Mouse (Mus musculus) embryo, embryonic 11.5 days (tissue): ENCODE data around the gene Klf5.

Experiments used
- DNase-seq: peaks from one replicate; pipeline ENCODE4 v3.0.0-alpha.2; 2012; ENCODE audit warnings: low read depth, low spot score

The Klf5 gene

GRCm38 (mm10) chr14:99298385-99299021 lies at the start of gene Klf5:
Gene Klf5 (plus strand): TSS chr14:99298691.
- DNase-seq = peak; percentile 79

GRCm38 (mm10) chr14:99262026-99262425 lies 36.5 kb upstream of the Klf5 start:
- no peak for DNase-seq

- no peak for DNase-seq
Measured at GRCm38 (mm10) chr14:99263816-99264215, 34.7 kb upstream of the Klf5 start.

- DNase-seq = no peak
Measured at GRCm38 (mm10) chr14:99265791-99266190, 32.7 kb upstream of the Klf5 start.

GRCm38 (mm10) chr14:99266749-99267148 lies 31.7 kb upstream of the Klf5 start:
- no peak for DNase-seq

- no peak for DNase-seq
Measured at GRCm38 (mm10) chr14:99274056-99274455, 24.4 kb upstream of the Klf5 start.

GRCm38 (mm10) chr14:99275827-99276226 lies 22.7 kb upstream of the Klf5 start:
- no peak for DNase-seq

GRCm38 (mm10) chr14:99278312-99278711 lies 20.2 kb upstream of the Klf5 start:
- DNase-seq = no peak

- no peak for DNase-seq
Measured at GRCm38 (mm10) chr14:99278763-99279486, 19.6 kb upstream of the Klf5 start.

GRCm38 (mm10) chr14:99280399-99280798 lies 18.1 kb upstream of the Klf5 start:
- no peak for DNase-seq

GRCm38 (mm10) chr14:99280825-99281433 lies 17.6 kb upstream of the Klf5 start:
- DNase-seq = no peak

- no peak for DNase-seq
Measured at GRCm38 (mm10) chr14:99285486-99285885, 13.0 kb upstream of the Klf5 start.

- no peak for DNase-seq
Measured at GRCm38 (mm10) chr14:99292176-99292575, 6.3 kb upstream of the Klf5 start.

- no peak for DNase-seq
Measured at GRCm38 (mm10) chr14:99294424-99294823, 4.1 kb upstream of the Klf5 start.

- no peak for DNase-seq
Measured at GRCm38 (mm10) chr14:99295606-99296341, 2.7 kb upstream of the Klf5 start.

GRCm38 (mm10) chr14:99299022-99299481 lies 561 bp downstream of the Klf5 start:
- DNase-seq = peak; percentile 23

- no peak for DNase-seq
Measured at GRCm38 (mm10) chr14:99299701-99300191, 1.3 kb downstream of the Klf5 start.

- no peak for DNase-seq
Measured at GRCm38 (mm10) chr14:99301472-99301871, 3.0 kb downstream of the Klf5 start.

GRCm38 (mm10) chr14:99304387-99304786 lies 5.9 kb downstream of the Klf5 start:
- no peak for DNase-seq

- DNase-seq = no peak
Measured at GRCm38 (mm10) chr14:99304997-99305792, 6.7 kb downstream of the Klf5 start.

GRCm38 (mm10) chr14:99306410-99306809 lies 7.9 kb downstream of the Klf5 start:
- DNase-seq = no peak
